Mouse (Mus musculus) cerebellum, adult 11 months (tissue): ENCODE measurements around the gene Rfwd3.
A peak's percentile ranks its signal among the peaks of the same experiment; 100 is the strongest.
"Not testable (repeated sequence)": the region's sequence is repeated elsewhere in the genome, so short reads cannot be mapped to it uniquely, and the experiment has no call there.

Source experiments
- DNase-seq: peaks from one replicate; pipeline ENCODE4 v3.0.0; 2022

Rfwd3 gene

GRCm38 (mm10) chr8:111285603-111286002 is 14.4 kb downstream of the Rfwd3 start:
- DNase-seq, result no peak

- no peak for DNase-seq
These were observed 17.9 kb downstream of the Rfwd3 start for GRCm38 (mm10) chr8:111282093-111282492.

- no peak for DNase-seq
These were observed 31.7 kb downstream of the Rfwd3 start for GRCm38 (mm10) chr8:111268277-111268676.

- DNase-seq, result not testable (repeated sequence)
These were observed 33.9 kb downstream of the Rfwd3 start for GRCm38 (mm10) chr8:111266161-111266560.

- DNase-seq, result no peak
These were observed 35.3 kb downstream of the Rfwd3 start for GRCm38 (mm10) chr8:111264693-111265220.

GRCm38 (mm10) chr8:111261981-111262381 is 38.0 kb downstream of the Rfwd3 start:
- no peak for DNase-seq

- no peak for DNase-seq
These were observed 39.8 kb downstream of the Rfwd3 start for GRCm38 (mm10) chr8:111260251-111260650.

GRCm38 (mm10) chr8:111259408-111259741 is 40.6 kb downstream of the Rfwd3 start:
- DNase-seq, result no peak

- peak; percentile 90 for DNase-seq
These were observed 41.2 kb downstream of the Rfwd3 start, which contains the start of gene Glg1 for GRCm38 (mm10) chr8:111258631-111259407. TSS of gene Glg1 (minus strand) at chr8:111259216.

- DNase-seq, result no peak
These were observed 41.9 kb downstream of the Rfwd3 start for GRCm38 (mm10) chr8:111258010-111258630.

GRCm38 (mm10) chr8:111252487-111253112 is 47.4 kb downstream of the Rfwd3 start:
- no peak for DNase-seq

- no peak for DNase-seq
These were observed 49.9 kb downstream of the Rfwd3 start for GRCm38 (mm10) chr8:111250111-111250510.

GRCm38 (mm10) chr8:111248136-111248535 is 51.9 kb downstream of the Rfwd3 start:
- no peak for DNase-seq

- DNase-seq, result not testable (repeated sequence)
These were observed 53.2 kb downstream of the Rfwd3 start for GRCm38 (mm10) chr8:111246864-111247263.

- DNase-seq, result no peak
These were observed 53.7 kb downstream of the Rfwd3 start for GRCm38 (mm10) chr8:111246287-111246830.

- no peak for DNase-seq
These were observed 62.7 kb downstream of the Rfwd3 start for GRCm38 (mm10) chr8:111237301-111237700.

- DNase-seq, result no peak
These were observed 66.3 kb downstream of the Rfwd3 start for GRCm38 (mm10) chr8:111233730-111234129.

GRCm38 (mm10) chr8:111224153-111224552 is 75.9 kb downstream of the Rfwd3 start:
- DNase-seq, result no peak
